Mouse (Mus musculus) bone marrow macrophage, adult 2 months (primary cell): Measurements from ENCODE around the gene Slc41a1.

Source experiments
- CTCF ChIP-seq: IDR thresholded peaks from 2 replicates; pipeline ENCODE4 v1.5.1; 2012; ENCODE audit warnings: low read depth, mild to moderate bottlenecking, low read length, moderate library complexity
- POLR2A ChIP-seq: IDR thresholded peaks from 2 replicates; pipeline ENCODE4 v1.6.1; 2012; ENCODE audit warnings: mild to moderate bottlenecking, low read depth, low read length, borderline replicate concordance

DNA sequence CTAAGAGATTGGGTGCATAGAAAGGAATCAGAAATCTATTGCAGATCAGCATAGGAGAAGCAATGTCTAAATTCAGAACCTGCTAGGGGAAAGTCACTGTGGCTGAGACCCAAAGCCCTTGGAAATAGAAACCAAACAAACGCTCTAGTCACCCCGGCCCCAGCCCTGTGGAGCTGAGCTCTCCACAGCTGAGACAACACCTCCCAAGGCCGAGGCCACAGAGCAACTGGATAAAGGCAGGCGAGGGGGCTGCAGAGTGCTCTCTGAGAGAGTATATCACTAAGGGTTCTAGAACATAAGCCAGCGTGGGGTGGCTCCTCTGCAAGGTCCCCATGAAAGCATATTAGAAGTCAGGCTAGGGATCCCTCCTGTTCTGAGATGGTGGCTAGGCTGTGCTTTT, 11.2 kb downstream of the Slc41a1 start:
- TF ChIP-seq CTCF (no peak), POLR2A (no peak)
